Mouse (Mus musculus): ENCODE measurements around the gene B4galnt1.
A peak's percentile ranks its signal among the peaks of the same experiment; 100 is the strongest.
"Not testable (repeated sequence)": the region's sequence is repeated elsewhere in the genome, so short reads cannot be mapped to it uniquely, and the experiment has no call there.

The B4galnt1 gene

GRCm38 (mm10) chr10:127190398-127191190, 25.6 kb downstream of the B4galnt1 start:
- no peak for DNase-seq

- no peak for DNase-seq
Measured at GRCm38 (mm10) chr10:127191191-127192056, 26.4 kb downstream of the B4galnt1 start.

- DNase-seq: not testable (repeated sequence)
Measured at GRCm38 (mm10) chr10:127192057-127192328, 27.0 kb downstream of the B4galnt1 start.

GRCm38 (mm10) chr10:127193011-127193410, 28.0 kb downstream of the B4galnt1 start:
- DNase-seq: no peak

- peak; percentile 58 for DNase-seq
Measured at GRCm38 (mm10) chr10:127194428-127195327, 29.7 kb downstream of the B4galnt1 start.

- peak; percentile 72 for DNase-seq
Measured at GRCm38 (mm10) chr10:127195328-127196129, 30.5 kb downstream of the B4galnt1 start, which contains the start of gene Dtx3. Gene Dtx3 (minus strand): TSS chr10:127195728.

GRCm38 (mm10) chr10:127196392-127196791, 31.4 kb downstream of the B4galnt1 start:
- DNase-seq: peak; percentile 64

- no peak for DNase-seq
Measured at GRCm38 (mm10) chr10:127197104-127197503, 32.1 kb downstream of the B4galnt1 start.

- DNase-seq: no peak
Measured at GRCm38 (mm10) chr10:127197505-127198110, 32.6 kb downstream of the B4galnt1 start.

- no peak for DNase-seq
Measured at GRCm38 (mm10) chr10:127198492-127198891, 33.5 kb downstream of the B4galnt1 start.

- DNase-seq: no peak
Measured at GRCm38 (mm10) chr10:127199068-127199467, 34.0 kb downstream of the B4galnt1 start.

GRCm38 (mm10) chr10:127199474-127199873, 34.4 kb downstream of the B4galnt1 start:
- no peak for DNase-seq

- DNase-seq: no peak
Measured at GRCm38 (mm10) chr10:127200279-127200678, 35.3 kb downstream of the B4galnt1 start.

GRCm38 (mm10) chr10:127203106-127203505, 38.1 kb downstream of the B4galnt1 start:
- DNase-seq: no peak

- no peak for DNase-seq
Measured at GRCm38 (mm10) chr10:127204589-127204988, 39.6 kb downstream of the B4galnt1 start.

- no peak for DNase-seq
Measured at GRCm38 (mm10) chr10:127205373-127205772, 40.3 kb downstream of the B4galnt1 start.

GRCm38 (mm10) chr10:127208921-127209320, 43.9 kb downstream of the B4galnt1 start:
- DNase-seq: no peak

GRCm38 (mm10) chr10:127209928-127210570, 45.0 kb downstream of the B4galnt1 start:
- DNase-seq: no peak

- no peak for DNase-seq
Measured at GRCm38 (mm10) chr10:127210961-127211405, 46.0 kb downstream of the B4galnt1 start.

GRCm38 (mm10) chr10:127211414-127211854, 46.4 kb downstream of the B4galnt1 start, which contains the start of gene Pip4k2c:
Gene Pip4k2c (minus strand): TSS chr10:127211585.
- peak; percentile 86 for DNase-seq

- no peak for DNase-seq
Measured at GRCm38 (mm10) chr10:127213272-127213671, 48.2 kb downstream of the B4galnt1 start.

All from retina, postnatal 1 day (tissue).